Mouse (Mus musculus): ENCODE results near the gene Glmp. TPM values are rescaled to one million over a fixed set of nuclear protein-coding genes. Genes with fewer than 3 reads are reported as not detected.

Glmp gene
- 132 and 139 TPM in 2 replicates for polyA plus RNA-seq (2015; fragmentation: Nextera tagmentation; extraction: Ambion mirVana)

DNA sequence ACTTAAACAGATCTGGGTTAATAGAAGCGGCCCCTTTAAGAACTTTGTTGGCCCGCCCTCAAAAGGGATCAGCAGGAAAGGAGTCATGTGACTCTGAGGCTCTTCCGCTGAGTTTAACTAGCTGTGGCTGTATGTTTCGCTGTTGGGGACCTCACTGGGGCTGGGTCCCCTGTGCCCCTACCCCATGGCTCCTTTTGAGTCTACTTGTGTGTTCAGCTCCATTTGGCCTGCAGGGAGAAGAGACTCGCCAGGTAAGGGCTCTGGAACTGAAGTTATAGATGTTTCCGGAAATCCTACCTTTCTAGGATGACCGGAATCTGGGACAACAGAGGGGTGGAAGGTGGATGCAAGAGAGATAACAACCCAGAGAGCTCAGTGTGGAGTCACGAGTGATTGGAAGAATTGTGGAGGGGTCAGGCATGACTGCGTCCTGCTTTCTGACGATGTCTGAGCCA, at the start of gene Glmp:
Glmp (plus strand) TSS at position 73 of the 455 bp plus-strand sequence.

DNA sequence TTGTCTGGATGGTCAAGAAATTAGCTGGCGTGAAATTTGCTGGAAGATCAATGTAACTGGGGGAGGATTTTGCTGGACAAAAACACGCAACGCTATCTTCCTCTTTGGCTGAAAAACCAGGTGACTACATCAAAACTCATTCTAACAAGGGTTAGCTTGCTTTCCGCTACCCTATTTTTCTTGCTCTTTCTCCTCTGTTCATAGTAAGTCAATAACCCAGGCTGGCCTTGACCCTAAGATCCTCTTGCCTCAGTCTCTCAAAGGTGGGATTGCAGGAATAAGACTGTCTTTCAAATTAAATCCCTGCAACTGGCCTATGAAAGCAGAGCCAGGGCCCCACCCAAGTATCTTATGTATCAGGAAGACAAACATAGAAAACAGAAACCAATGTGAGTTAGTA, 37.7 kb upstream of the Glmp start, which contains the start of gene Gm38392:
Gm38392 (minus strand) TSS at position 101 of the 400 bp plus-strand sequence.

DNA sequence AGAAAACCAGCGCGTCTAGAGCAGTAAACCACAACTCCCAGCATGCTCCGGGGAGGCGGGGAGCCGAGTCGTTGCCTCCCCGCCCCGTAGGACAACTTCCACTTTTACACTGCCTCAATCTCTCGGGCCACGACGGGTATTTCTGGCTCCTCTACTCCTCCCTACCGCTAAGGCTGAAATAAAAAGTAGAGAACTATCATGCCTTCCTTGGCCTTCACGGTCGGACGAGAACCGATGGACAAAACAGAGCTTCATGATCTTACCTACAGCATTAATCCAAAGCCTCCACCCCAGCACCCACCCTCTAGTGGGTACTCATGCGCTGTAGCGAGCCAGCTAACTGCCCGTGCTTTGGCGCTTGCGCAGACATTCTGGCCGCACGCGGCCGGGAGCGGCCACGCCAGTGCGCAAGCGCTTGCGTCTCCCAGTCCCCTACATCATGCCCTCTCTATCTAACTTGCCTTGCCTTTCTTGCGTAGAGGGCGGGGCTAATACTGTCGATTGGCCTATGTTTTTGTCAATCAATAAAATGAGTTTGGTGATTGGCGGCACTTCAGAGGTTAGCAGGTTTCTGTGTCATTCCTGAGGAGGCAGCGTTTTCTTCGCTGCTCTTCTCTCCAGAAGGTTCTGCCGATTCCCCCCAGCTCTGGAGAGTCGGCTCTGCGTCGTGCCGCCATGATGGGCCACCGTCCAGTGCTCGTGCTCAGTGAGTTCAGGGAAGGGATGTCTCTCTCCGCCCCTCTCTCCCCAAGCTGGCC, 28.1 kb upstream of the Glmp start, which contains the start of the genes Tsacc and Cct3:
Tsacc (minus strand) TSS at position 439 of the 758 bp plus-strand sequence.
Cct3 (plus strand) TSS at position 556 of the 758 bp plus-strand sequence.

DNA sequence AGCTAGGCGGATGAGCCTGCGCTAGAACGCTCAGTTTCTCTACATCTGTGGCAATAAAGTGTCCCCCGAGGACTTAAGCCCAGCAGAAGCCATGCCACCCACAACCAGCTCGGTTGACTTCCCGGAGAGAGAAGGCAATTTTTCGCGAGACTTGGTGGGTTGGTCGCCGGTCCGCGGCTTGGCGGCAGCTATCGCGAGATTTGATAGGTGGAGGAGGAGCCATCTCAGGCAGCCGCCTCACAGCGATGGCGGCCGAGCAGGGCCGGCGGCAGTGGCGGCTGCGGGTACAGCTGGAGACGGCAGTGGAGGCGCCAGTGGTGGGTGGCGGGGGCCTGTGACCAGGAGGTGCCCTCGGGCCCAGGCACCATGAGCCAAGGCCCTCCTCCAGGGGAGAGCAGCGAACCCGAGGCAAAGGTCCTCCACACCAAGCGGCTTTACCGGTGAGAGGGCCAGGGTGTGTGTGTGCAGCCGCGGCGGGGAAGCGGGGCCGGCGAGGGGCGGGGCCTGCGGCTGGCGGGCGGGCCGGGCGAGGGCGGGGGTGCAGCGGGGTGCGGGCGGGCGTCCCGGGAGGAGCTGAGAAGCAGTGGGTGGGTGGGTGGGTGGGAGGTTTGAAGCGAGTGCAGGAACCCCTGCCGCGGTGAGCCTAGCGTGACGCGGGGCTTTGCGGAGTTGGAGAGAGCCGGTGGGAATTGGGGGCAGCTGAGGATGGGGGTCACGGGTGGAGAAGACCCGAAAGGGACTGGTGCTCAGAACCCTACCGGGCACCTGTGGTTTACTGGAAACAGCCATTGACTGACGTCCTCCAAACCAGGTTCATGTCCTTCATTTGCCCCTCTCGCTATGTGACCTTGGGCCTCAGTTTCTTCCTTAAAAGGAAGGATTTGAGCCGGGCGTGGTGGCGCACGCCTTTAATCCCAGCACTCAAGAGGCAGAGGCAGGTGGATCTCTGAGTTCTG, 11.5 kb downstream of the Glmp start, which contains the start of the genes Tmem79 and Smg5:
Tmem79 (minus strand) TSS at position 91 of the 956 bp plus-strand sequence.
Smg5 (plus strand) TSS at position 203 of the 956 bp plus-strand sequence.

DNA sequence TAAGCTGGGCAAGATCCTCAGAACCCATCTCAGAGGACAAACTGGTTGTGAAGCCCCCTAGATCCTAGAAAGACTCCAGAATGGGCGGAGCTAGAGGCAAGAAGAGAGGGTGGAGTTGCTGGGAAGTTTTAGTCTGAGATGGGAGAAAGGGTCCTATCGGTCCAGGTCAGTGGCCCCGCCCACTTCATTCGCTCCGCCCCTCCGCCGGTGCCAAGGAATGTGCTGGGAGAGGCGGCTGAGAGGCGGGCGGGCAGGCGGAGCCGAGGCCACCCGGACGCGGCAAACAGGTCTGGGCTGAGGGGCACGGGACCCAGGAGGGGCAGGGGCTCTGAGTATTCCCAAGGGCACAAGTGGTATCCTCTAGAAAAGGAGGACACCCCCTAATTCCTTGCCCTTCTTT, 39.5 kb downstream of the Glmp start, which contains the start of gene Paqr6:
Paqr6 (plus strand) TSS at position 248 of the 400 bp plus-strand sequence.

DNA sequence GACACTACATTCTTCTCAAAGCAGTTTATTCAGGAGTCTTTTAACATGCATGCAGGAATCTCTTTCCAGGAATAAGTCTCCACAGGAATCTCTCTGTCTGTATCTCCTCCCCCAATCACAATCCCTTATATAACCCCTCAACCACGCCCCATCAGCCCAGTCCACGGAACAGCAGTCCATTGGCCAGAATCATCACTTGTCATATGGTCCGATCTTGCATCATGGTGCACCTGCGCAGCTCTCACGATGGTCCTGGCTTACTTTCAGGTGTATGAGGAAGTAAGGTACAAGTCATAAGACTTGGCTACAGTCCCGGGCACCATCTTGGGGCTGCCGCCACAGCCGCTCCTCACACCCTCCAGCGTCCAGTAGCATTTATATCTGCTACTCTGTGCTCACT, 47.8 kb downstream of the Glmp start, which contains the start of gene Bglap3:
Bglap3 (minus strand) TSS at position 101 of the 400 bp plus-strand sequence.

DNA sequence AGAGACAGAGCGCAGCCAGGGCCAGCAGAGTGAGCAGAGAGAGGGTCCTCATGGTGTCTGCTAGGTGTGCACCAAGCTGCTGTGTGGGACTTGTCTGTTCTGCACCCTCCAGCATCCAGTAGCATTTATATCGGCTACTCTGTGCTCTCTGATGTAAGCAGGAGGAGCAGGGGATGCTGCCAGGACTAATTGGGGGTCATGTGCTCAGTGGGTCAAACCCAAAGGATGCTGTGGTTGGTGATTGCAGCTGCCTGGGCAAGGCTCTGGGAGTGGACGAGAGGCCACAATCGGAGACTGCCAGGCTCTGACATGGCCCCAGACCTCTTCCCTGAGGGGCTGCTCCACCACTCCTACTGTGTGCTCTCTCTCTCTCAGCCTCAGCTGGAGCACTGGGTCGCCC, 53.8 kb downstream of the Glmp start, which contains the start of gene Bglap2:
Bglap2 (minus strand) TSS at position 101 of the 400 bp plus-strand sequence.

Other genes with a start within 250 kb of the Glmp start
- not detected in 2 replicates for gene Ttc24, start 246.7 kb upstream of the Glmp start, polyA plus RNA-seq (2015; fragmentation: Nextera tagmentation; extraction: Ambion mirVana)
- gene Iqgap3, start 243.1 kb upstream of the Glmp start, polyA plus RNA-seq (2015; fragmentation: Nextera tagmentation; extraction: Ambion mirVana) = 1.1 and 1.7 TPM in 2 replicates
- 14.9 and 18.3 TPM in 2 replicates for gene Mef2d, start 182.7 kb upstream of the Glmp start, polyA plus RNA-seq (2015; fragmentation: Nextera tagmentation; extraction: Ambion mirVana)
- gene Rhbg, start 70.3 kb upstream of the Glmp start, polyA plus RNA-seq (2015; fragmentation: Nextera tagmentation; extraction: Ambion mirVana) = 0.53 and 0.73 TPM in 2 replicates
- 0.39 and 0.50 TPM in 2 replicates for gene Gm38392, start 37.8 kb upstream of the Glmp start, polyA plus RNA-seq (2015; fragmentation: Nextera tagmentation; extraction: Ambion mirVana)
- 10.7 and 12.6 TPM in 2 replicates for gene Tsacc, start 28.0 kb upstream of the Glmp start, polyA plus RNA-seq (2015; fragmentation: Nextera tagmentation; extraction: Ambion mirVana)
- 350 and 357 TPM in 2 replicates for gene Cct3, start 27.9 kb upstream of the Glmp start, polyA plus RNA-seq (2015; fragmentation: Nextera tagmentation; extraction: Ambion mirVana)
- gene Tmem79, start 11.1 kb downstream of the Glmp start, polyA plus RNA-seq (2015; fragmentation: Nextera tagmentation; extraction: Ambion mirVana) = 1.5 TPM in 2 replicates
- gene Smg5, start 11.2 kb downstream of the Glmp start, polyA plus RNA-seq (2015; fragmentation: Nextera tagmentation; extraction: Ambion mirVana) = 37.5 and 39.9 TPM in 2 replicates
- 8.0 and 11.4 TPM in 2 replicates for gene Paqr6, start 39.6 kb downstream of the Glmp start, polyA plus RNA-seq (2015; fragmentation: Nextera tagmentation; extraction: Ambion mirVana)
- not detected in 2 replicates for gene Bglap3, start 47.7 kb downstream of the Glmp start, polyA plus RNA-seq (2015; fragmentation: Nextera tagmentation; extraction: Ambion mirVana)
- gene Bglap2, start 53.7 kb downstream of the Glmp start, polyA plus RNA-seq (2015; fragmentation: Nextera tagmentation; extraction: Ambion mirVana) = 1.4 and 1.5 TPM in 2 replicates
- gene Bglap, start 59.4 kb downstream of the Glmp start, polyA plus RNA-seq (2015; fragmentation: Nextera tagmentation; extraction: Ambion mirVana) = 2.0 and 2.5 TPM in 2 replicates
- 29.2 and 33.8 TPM in 2 replicates for gene Pmf1, start 85.3 kb downstream of the Glmp start, polyA plus RNA-seq (2015; fragmentation: Nextera tagmentation; extraction: Ambion mirVana)
- 31.5 and 36.8 TPM in 2 replicates for gene Slc25a44, start 100.1 kb downstream of the Glmp start, polyA plus RNA-seq (2015; fragmentation: Nextera tagmentation; extraction: Ambion mirVana)
- 27.0 and 28.0 TPM in 2 replicates for gene Sema4a, start 136.2 kb downstream of the Glmp start, polyA plus RNA-seq (2015; fragmentation: Nextera tagmentation; extraction: Ambion mirVana)
- gene Lmna, start 184.9 kb downstream of the Glmp start, polyA plus RNA-seq (2015; fragmentation: Nextera tagmentation; extraction: Ambion mirVana) = 79.1 and 80.0 TPM in 2 replicates
- gene Mex3a, start 207.4 kb downstream of the Glmp start, polyA plus RNA-seq (2015; fragmentation: Nextera tagmentation; extraction: Ambion mirVana) = 7.9 and 10.1 TPM in 2 replicates
- gene Rab25, start 223.3 kb downstream of the Glmp start, polyA plus RNA-seq (2015; fragmentation: Nextera tagmentation; extraction: Ambion mirVana) = 0.57 and 0.69 TPM in 2 replicates
- gene Lamtor2, start 228.1 kb downstream of the Glmp start, polyA plus RNA-seq (2015; fragmentation: Nextera tagmentation; extraction: Ambion mirVana) = 178 and 194 TPM in 2 replicates
- gene Ubqln4, start 228.7 kb downstream of the Glmp start, polyA plus RNA-seq (2015; fragmentation: Nextera tagmentation; extraction: Ambion mirVana) = 29.3 and 34.0 TPM in 2 replicates

Data from neural tube, postnatal 0 days (tissue).